Mouse (Mus musculus) brain, embryonic 14.5 days (tissue): ENCODE data around the gene Polg2.

ENCODE experiments used
- CTCF ChIP-seq: fragments of 200-500 bp; IDR thresholded peaks from 2 replicates; pipeline ENCODE4 v1.5.1; 2012; ENCODE audit warnings: inconsistent platforms, mild to moderate bottlenecking, moderate library complexity, borderline replicate concordance; ENCODE audit not compliant: insufficient read depth, insufficient read length; ENCODE audit errors: extremely low read depth
- POLR2A ChIP-seq: fragments of 200-500 bp; IDR thresholded peaks from 2 replicates; pipeline ENCODE4 v1.6.1; 2012; ENCODE audit warnings: mild to moderate bottlenecking, inconsistent platforms, borderline replicate concordance; ENCODE audit not compliant: poor library complexity, insufficient read depth, insufficient read length, severe bottlenecking; ENCODE audit errors: extremely low read depth

- TF ChIP-seq CTCF (no peak), POLR2A (no peak)
Observed at GRCm38 (mm10) chr11:106823741-106824140, 44.4 kb upstream of the Polg2 start.
